Mouse (Mus musculus) T-helper 2 cell (primary cell): ENCODE results near the gene Olfr392.

Experiments used
- in situ Hi-C: fragments of 300-600 bp; cut with MboI, MseI; formaldehyde crosslinking; loops from one replicate; pipeline ENCODE4 v1.15.1; 2025; ENCODE audit warnings: high pct_unique_total_duplicates

The Olfr392 gene

DNA sequence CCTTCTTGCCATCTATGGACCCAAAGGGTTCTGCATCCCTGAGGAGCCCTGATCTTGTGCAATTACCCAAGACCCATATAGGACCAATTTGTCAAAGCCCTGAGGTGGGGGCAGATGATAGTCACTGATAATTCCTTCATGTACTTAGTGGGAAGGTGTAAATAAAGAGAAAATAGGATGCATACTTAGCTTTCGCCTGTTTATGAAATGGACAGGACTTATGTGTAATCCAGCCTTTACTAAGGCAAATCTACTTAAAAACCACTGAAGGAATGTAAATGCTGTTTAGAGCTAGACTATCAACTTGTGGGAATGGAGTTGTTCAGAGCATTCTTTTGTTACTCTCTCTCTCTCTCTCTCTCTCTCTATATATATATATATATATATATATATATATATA is at the start of gene Olfr392:
TSS of gene Olfr392 (minus strand) at position 101 of the 400 bp plus-strand sequence.
- in situ Hi-C loops: no loop called here

DNA sequence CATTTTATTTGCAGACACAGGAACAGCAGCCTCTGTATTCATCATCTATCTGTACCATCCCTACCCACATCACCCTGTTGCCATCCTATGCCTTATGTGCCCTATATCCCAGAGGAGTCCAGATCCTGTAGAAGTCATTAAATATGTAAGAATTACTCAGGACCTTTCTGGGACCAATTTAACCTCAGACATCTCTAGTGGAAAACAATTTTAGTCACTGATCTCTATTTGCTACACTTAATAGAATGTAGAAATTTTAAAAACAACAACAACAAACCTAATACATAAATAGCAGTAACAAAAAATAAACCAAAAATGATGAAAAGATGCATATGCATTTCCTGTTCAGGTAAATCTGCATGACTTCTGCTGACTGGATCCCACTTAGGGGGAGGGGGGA is 34.5 kb upstream of the Olfr392 start, which contains the start of gene Olfr393:
TSS of gene Olfr393 (minus strand) at position 101 of the 400 bp plus-strand sequence.
- in situ Hi-C loops: no loop called here

DNA sequence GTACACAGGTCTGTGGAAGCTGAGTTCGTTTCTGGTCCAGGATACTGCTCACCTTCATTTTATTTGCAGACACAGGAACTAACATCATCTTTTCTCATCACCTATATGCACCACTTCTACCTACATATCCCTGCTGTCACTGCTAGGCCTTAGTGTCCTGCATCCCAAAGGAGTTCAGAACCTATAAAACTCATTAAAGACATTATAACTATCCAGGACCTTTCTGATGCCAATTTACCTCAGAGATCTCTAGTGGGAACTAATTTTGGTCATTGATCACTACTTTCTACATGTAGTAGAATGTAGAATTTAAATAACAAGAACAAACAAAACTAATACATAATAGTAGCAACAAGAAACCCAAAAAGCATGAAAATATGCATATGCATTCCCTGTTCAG is 13.9 kb downstream of the Olfr392 start, which contains the start of gene Olfr391-ps:
TSS of gene Olfr391-ps (minus strand) at position 101 of the 400 bp plus-strand sequence.
- in situ Hi-C loops: no loop called here

DNA sequence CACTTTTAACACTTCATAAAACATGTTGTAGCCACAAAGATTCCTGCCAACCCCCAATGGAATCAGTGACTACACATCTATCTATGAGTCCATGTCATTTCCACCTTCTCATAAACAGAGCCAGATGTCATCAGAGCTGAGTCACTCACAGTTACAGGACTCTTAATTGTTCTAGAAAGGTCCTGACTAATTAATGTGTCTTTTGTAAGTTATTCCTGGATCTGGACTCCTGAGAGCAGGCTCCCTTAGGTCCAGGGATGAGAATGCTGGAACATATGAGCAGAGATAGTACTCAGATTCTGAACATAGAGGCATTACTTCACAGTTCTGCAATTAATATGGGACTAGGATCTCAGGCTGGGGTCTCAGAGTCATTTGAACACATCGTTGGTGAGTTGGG is 34.2 kb downstream of the Olfr392 start, which contains the start of gene Olfr390:
TSS of gene Olfr390 (plus strand) at position 301 of the 400 bp plus-strand sequence.
- in situ Hi-C loops: no loop called here

DNA sequence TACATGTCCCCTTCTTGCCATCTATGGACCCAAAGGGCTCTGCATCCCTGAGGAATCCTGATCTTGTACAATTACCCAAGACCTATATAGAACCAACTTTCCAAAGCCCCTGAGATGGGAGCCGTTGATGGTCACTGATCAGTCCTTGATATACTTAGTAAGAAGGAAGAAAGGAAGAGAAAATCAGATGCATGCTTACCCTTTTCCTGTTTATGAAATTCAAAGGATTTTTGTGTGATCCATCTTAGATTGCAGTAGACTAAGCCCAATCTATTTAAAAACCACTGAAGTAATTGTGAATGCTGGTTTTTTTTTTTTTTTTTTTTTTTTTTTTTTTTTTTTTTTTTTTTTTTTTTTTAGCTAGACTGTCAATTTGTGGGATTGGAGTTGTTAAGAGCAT is 36.2 kb downstream of the Olfr392 start, which contains the start of gene Olfr389:
TSS of gene Olfr389 (minus strand) at position 101 of the 400 bp plus-strand sequence.
- in situ Hi-C loops: no loop called here
